Mouse (Mus musculus) embryonic stem cell, embryonic (primary cell): ENCODE measurements around the gene Nemp1.

Source experiments
- CTCF ChIA-PET, 4 experiments: fragments of 300-600 bp in 2 of 4; fragments of 350-600 bp in 2 of 4; sonication (Branson Sonifier 250); formaldehyde crosslinking; loops; one replicate each; lab custom pipeline; 2022; ENCODE audit warnings: inconsistent platforms in 2 of 4; lab: Charles Lee
- POLR2A ChIA-PET, 4 experiments: fragments of 300-600 bp in 2 of 4; fragments of 350-600 bp in 2 of 4; sonication (Branson Sonifier 250); formaldehyde crosslinking; loops; one replicate each; lab custom pipeline; 2022; ENCODE audit warnings: antibody characterized with exemption in 4 of 4, inconsistent platforms in 1 of 4; lab: Charles Lee

Gene Nemp1

GRCm38 (mm10) chr10:127707721-127708120, 41.0 kb downstream of the Nemp1 start:
- ChIA-PET CTCF (interaction anchor here in 1 of 4 experiments (0.9 kb wide), 1 partner anchor 17 kb away, joined by 4 read pairs; no protein-coding TSS in a partner anchor), POLR2A (interaction anchor here in 2 of 4 experiments (0.6 to 3.3 kb wide), 6 partner anchors 9 to 331 kb away, joined by 3 to 11 read pairs (median 4); partner anchors contain the start of gene Tac2 (in 2 of the 2))

- CTCF ChIA-PET = interaction anchor here (0.5 to 1.6 kb wide), 6 partner anchors 11 to 479 kb away, joined by 3 to 4 read pairs (median 3); no protein-coding TSS in a partner anchor
- POLR2A ChIA-PET = interaction anchor here in 3 of 4 experiments (0.6 to 3.3 kb wide), 8 partner anchors 11 to 315 kb away, joined by 3 to 11 read pairs (median 4); partner anchors contain the start of gene Tac2 (in 1 of the 3)
Observed at GRCm38 (mm10) chr10:127708850-127709370, 42.2 kb downstream of the Nemp1 start.

GRCm38 (mm10) chr10:127710331-127710730, 43.6 kb downstream of the Nemp1 start:
- CTCF ChIA-PET = interaction anchor here in 2 of 4 experiments (0.6 to 1.4 kb wide), 6 partner anchors 13 to 197 kb away, joined by 3 to 7 read pairs (median 3); partner anchors contain the start of gene Tac2 (in 1 of the 2)
- POLR2A ChIA-PET = interaction anchor here in 1 of 4 experiments (1.1 to 2.2 kb wide), 5 partner anchors 11 to 223 kb away, joined by 3 to 10 read pairs (median 5); no protein-coding TSS in a partner anchor

DNA sequence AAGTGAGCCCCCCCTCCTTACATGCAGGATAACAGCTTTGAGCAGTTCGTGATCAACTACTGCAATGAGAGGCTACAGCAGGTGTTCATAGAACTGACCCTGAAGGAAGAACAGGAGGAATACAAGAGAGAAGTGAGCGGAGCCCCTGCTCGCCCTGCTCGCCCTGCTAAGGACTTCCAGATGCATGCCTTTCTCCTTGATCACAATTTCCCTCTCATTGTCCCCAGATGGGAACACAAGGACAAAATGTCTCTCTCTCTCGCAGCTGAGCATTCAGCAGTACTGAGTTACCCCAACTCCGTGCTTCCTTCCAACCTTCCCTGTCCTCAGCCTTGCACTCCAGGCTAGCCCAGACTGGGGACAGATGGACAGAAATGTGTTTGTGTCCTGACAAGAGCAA, 46.0 kb downstream of the Nemp1 start:
- ChIA-PET POLR2A (interaction anchor here in 2 of 4 experiments (0.5 to 0.7 kb wide), 2 partner anchors 28 to 86 kb away, joined by 3 to 4 read pairs; no protein-coding TSS in a partner anchor), CTCF (interaction anchor here in 1 of 4 experiments (0.5 kb wide), 1 partner anchor 181 kb away, joined by 3 read pairs; no protein-coding TSS in a partner anchor)

DNA sequence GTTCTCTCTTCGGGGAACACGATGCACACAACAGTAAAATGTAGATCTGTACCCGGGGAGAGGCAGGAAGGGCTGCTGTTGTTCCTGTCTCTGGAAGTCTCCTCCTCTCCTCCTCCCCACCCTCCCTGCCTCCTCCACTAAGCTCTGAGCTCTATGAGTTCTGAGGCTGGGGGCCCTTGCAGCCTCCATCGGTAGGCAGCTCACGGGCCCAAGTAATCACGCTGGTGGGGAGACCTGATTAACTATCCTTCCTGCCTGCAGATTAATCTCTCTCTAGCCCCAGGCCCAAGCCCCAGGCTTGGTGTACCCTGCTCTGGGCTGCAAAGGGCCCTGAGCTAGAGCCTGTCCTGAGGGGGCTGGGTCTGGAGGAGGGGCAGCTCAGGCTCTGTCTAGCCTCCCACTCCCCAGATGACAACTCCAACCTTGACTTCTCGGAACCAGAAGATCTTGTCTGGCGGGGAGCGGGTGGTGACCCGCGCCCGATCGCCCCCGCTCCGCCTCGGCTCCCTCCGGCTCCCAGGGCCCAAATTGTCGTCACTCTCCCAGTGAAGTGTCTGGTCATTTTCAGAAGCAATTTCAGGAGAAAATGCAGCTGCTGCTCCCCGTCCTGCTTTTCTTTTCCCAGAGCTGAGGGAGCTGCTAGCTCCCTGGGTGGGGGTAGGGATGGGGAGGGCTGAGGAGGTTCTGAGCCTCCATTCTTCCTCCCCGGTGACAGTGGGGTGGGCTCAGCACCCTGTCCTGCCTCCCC, 55.1 kb downstream of the Nemp1 start:
- POLR2A ChIA-PET = interaction anchor here in 3 of 4 experiments (0.5 to 2.2 kb wide), 14 partner anchors 9 to 101 kb away, joined by 3 to 7 read pairs (median 4); partner anchors contain the start of gene Lrp1 (in 1 of the 3)

GRCm38 (mm10) chr10:127724178-127724577, 57.5 kb downstream of the Nemp1 start, which contains the start of gene Tac2:
TSS of gene Tac2 (plus strand) at chr10:127724478.
- ChIA-PET POLR2A (interaction anchor here in 3 of 4 experiments (0.7 to 2.0 kb wide), 7 partner anchors 16 to 386 kb away, joined by 3 to 11 read pairs (median 3); partner anchors contain the start of gene Myo1a (in 1 of the 3)), CTCF (interaction anchor here in 3 of 4 experiments (0.6 to 3.0 kb wide), 9 partner anchors 9 to 215 kb away, joined by 3 to 12 read pairs (median 6); partner anchors contain the start of gene Myo1a (in 1 of the 3))

More for the DNA sequence above, 55.1 kb downstream of the Nemp1 start:
- CTCF ChIA-PET = interaction anchor here in 3 of 4 experiments (0.7 to 1.9 kb wide), 7 partner anchors 8 to 79 kb away, joined by 3 to 6 read pairs (median 3); partner anchors contain the start of genes Myo1a (in 2 of the 3) and Stat6 (in 1 of the 3)

DNA sequence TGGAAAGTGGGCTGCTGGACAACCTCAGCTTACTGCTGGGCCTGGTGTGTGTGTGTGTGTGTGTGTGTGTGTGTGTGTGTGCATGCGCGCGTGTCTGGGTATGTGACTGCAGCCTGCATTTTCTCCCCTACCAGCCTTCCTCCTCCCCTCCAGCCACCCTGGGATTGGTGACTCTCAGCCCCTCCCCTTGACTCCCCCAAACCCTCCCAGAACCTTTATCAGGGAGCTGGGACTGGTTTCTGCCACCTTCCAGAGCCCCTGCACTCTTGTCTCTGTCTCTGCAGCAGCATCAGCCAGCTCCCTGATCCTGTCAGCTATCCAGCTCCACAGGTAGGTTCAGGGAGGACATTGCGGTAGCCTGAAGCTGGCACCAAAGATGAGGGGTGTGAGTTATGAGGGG, 58.4 kb downstream of the Nemp1 start:
- ChIA-PET CTCF (interaction anchor here (0.5 to 3.0 kb wide), 13 partner anchors 9 to 283 kb away, joined by 3 to 9 read pairs (median 5); partner anchors contain the start of gene Myo1a (in 2 of the 4)), POLR2A (interaction anchor here (0.5 to 2.0 kb wide), 11 partner anchors 17 to 212 kb away, joined by 3 to 11 read pairs (median 3); partner anchors contain the start of gene Myo1a (in 1 of the 4))

- POLR2A ChIA-PET = interaction anchor here in 1 of 4 experiments (0.5 to 2.6 kb wide), 6 partner anchors 10 to 908 kb away, joined by 3 to 14 read pairs (median 3); partner anchors contain the start of genes Naca and Zbtb39
- CTCF ChIA-PET = interaction anchor here in 3 of 4 experiments (1.0 to 1.8 kb wide), 5 partner anchors 9 to 228 kb away, joined by 3 to 6 read pairs (median 4); partner anchors contain the start of gene Myo1a (in 1 of the 3)
Observed at GRCm38 (mm10) chr10:127728437-127728836, 61.7 kb downstream of the Nemp1 start.

DNA sequence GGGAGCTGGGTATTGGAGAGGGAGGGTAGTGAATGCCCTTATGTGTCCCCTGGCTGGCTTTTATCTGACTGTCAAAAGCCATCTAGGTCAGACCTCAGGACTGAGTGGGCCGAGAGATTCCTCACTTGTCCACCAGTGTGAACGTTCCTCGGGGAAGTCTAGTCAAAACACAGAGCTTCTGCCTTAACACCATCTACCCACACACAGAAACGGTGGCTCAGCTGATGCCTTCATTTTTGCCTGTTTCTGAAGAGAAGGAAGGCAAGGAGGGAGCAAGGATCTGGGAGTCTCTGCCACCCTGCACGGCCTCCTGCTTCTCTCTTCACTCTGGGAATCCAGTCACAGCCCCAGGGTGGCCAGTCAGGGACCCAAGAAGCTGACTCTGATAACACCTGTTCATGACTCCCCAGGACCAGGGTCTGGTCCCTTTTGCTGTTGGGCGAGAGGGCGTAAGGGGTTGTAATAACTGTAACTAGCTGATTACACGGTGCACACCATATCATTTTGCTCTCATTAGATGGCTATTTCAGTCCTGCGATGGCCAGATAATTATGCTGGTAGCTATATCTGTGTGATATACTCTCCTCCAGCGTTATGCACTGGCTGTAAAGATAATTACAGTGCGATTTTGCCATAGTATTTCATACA, 63.7 kb downstream of the Nemp1 start:
- CTCF ChIA-PET = interaction anchor here in 2 of 4 experiments (0.6 to 1.4 kb wide), 3 partner anchors 8 to 14 kb away, joined by 3 to 6 read pairs (median 3); no protein-coding TSS in a partner anchor
- POLR2A ChIA-PET = interaction anchor here in 2 of 4 experiments (0.8 to 1.7 kb wide), 6 partner anchors 9 to 88 kb away, joined by 3 to 5 read pairs (median 4); partner anchors contain the start of gene Stat6 (in 1 of the 2)

DNA sequence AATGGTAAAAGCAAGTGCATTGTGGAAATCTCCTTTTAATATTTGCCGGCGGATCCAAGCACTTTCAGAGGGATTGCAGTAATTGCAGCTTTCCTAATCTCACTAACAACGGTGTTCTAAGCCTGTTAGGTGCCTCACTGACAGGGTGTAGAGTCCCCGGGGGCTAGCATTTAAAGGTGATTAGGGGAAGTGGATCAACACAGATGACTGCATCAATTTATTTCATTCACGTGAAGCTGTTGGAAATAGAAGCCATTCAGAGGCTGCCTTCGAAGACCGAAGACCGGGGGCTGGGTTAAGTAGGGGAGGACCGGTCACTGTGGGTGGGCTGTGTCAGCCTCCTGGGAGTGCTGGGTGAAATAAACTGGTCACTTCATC, 64.2 kb downstream of the Nemp1 start:
- ChIA-PET POLR2A (interaction anchor here in 2 of 4 experiments (0.7 to 1.7 kb wide), 7 partner anchors 9 to 1261 kb away, joined by 3 to 7 read pairs (median 4); partner anchors contain the start of gene Stat6 (in 1 of the 2)), CTCF (interaction anchor here in 2 of 4 experiments (0.6 to 1.4 kb wide), 3 partner anchors 9 to 14 kb away, joined by 3 to 6 read pairs (median 3); no protein-coding TSS in a partner anchor)

- POLR2A ChIA-PET = interaction anchor here in 1 of 4 experiments (0.7 to 1.7 kb wide), 5 partner anchors 20 to 1262 kb away, joined by 3 to 7 read pairs (median 4); no protein-coding TSS in a partner anchor
Observed at GRCm38 (mm10) chr10:127731397-127731796, 64.7 kb downstream of the Nemp1 start.

GRCm38 (mm10) chr10:127734434-127734833, 67.7 kb downstream of the Nemp1 start:
- ChIA-PET POLR2A (interaction anchor here in 3 of 4 experiments (0.5 to 3.5 kb wide), 17 partner anchors 9 to 405 kb away, joined by 3 to 17 read pairs (median 5); partner anchors contain the start of genes Atp5b (in 1 of the 3), Nab2 (in 1 of the 3) and Stat6 (in 1 of the 3)), CTCF (interaction anchor here in 3 of 4 experiments (0.5 to 2.2 kb wide), 31 partner anchors 9 to 357 kb away, joined by 3 to 20 read pairs (median 4); partner anchors contain the start of genes Nab2 (in 1 of the 3) and Stat6 (in 1 of the 3))

More at GRCm38 (mm10) chr10:127731397-127731796, 64.7 kb downstream of the Nemp1 start:
- CTCF ChIA-PET = interaction anchor here in 1 of 4 experiments (0.7 to 1.4 kb wide), 2 partner anchors 10 to 15 kb away, joined by 3 read pairs; no protein-coding TSS in a partner anchor

DNA sequence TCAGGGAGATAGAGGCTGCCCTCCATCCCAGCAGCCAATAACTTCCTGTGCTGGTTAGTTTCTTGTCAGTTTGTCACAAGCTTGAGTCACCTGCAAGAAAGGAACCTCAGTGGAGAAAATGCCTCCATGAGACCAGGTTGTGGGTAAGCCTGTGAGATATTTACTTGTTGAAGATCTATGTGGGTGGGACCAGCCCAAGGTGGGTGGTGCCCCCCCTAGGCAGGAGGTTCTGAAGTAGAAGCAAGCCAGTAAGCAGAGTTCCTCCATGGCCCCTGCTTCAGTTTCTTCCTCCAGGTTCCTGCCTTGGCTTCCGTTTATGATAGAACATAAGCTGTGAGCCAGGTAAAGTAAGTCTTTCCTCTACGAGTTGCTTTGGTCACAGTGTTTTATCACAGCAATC, 69.6 kb downstream of the Nemp1 start:
- ChIA-PET CTCF (interaction anchor here in 3 of 4 experiments (0.6 to 1.3 kb wide), 4 partner anchors 13 to 227 kb away, joined by 3 to 18 read pairs (median 4); no protein-coding TSS in a partner anchor), POLR2A (no interaction called here)

DNA sequence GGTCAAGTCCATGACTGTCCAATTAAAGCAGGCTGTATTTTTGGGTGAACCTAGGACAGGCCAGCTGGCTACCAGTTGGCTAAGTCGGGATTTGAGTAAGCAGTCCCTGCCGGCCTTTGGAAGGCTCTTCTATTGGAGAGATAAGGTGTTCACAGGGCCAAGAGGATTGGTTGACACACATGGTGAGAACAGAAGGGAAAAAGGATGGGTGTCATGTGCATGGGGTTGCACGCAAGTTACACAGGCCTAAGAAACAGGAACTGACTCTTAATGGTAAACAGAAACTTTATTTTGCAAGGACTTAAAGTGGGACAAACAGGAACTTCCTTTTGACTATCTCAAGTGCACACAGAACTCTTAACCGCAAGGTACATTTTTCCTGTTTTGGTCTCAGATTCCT, 70.2 kb downstream of the Nemp1 start:
- ChIA-PET POLR2A (interaction anchor here in 1 of 4 experiments (2.4 kb wide), 1 partner anchor 61 kb away, joined by 13 read pairs; no protein-coding TSS in a partner anchor), CTCF (interaction anchor here in 3 of 4 experiments (0.6 to 2.5 kb wide), 10 partner anchors 9 to 271 kb away, joined by 3 to 18 read pairs (median 4); partner anchors contain the start of genes Nab2 (in 1 of the 3) and Stat6 (in 1 of the 3))

- POLR2A ChIA-PET = interaction anchor here in 2 of 4 experiments (0.5 to 2.4 kb wide), 12 partner anchors 10 to 354 kb away, joined by 3 to 13 read pairs (median 4); partner anchors contain the start of genes Baz2a (in 1 of the 2) and Naca (in 1 of the 2)
Observed at GRCm38 (mm10) chr10:127737552-127737951, 70.9 kb downstream of the Nemp1 start.

More at GRCm38 (mm10) chr10:127737552-127737951, 70.9 kb downstream of the Nemp1 start:
- CTCF ChIA-PET = interaction anchor here in 3 of 4 experiments (0.5 to 2.5 kb wide), 23 partner anchors 9 to 271 kb away, joined by 3 to 13 read pairs (median 5); partner anchors contain the start of genes Stat6 (in 3 of the 3), Myo1a (in 1 of the 3) and Nab2 (in 1 of the 3)
